Mouse (Mus musculus) C2C12 (cell line): ENCODE measurements around the gene Smyd1. TPM values are rescaled to one million over a fixed set of nuclear protein-coding genes. Genes with fewer than 3 reads are reported as not detected.

Source experiments
- H3K27me3 ChIP-seq: one replicate; pipeline ENCODE4 v1.6.1; 2011; ENCODE audit not compliant: control insufficient read depth, insufficient read depth, insufficient read length
- H3K36me3 ChIP-seq: one replicate; pipeline ENCODE4 v1.6.1; 2011; ENCODE audit not compliant: control insufficient read depth, insufficient read depth
- H3K4me3 ChIP-seq: one replicate; pipeline ENCODE4 v1.5.1; 2011; ENCODE audit warnings: mild to moderate bottlenecking, control low read depth; ENCODE audit not compliant: poor library complexity, insufficient read depth, severe bottlenecking
- H3K79me2 ChIP-seq: one replicate; pipeline ENCODE4 v1.6.1; 2011; ENCODE audit not compliant: control insufficient read depth, insufficient read depth
- H3K79me3 ChIP-seq: one replicate; pipeline ENCODE4 v1.6.1; 2011; ENCODE audit warnings: low read depth, control low read depth
- H3ac ChIP-seq: one replicate; pipeline ENCODE3; 2011; ENCODE audit warnings: low read depth; ENCODE audit not compliant: control insufficient read depth, insufficient read length
- CEBPB ChIP-seq: IDR thresholded peaks from one replicate; pipeline ENCODE4 v1.6.1; 2011; ENCODE audit warnings: low read depth, mild to moderate bottlenecking, control low read depth, moderate library complexity
- CTCF ChIP-seq: IDR thresholded peaks from one replicate; pipeline ENCODE4 v1.5.1; 2011; ENCODE audit not compliant: control insufficient read depth, insufficient read depth, insufficient read length
- FOSL1 ChIP-seq: IDR thresholded peaks from one replicate; pipeline ENCODE4 v1.8.0; 2011; ENCODE audit warnings: mild to moderate bottlenecking, low read length; ENCODE audit not compliant: poor library complexity, insufficient read depth, severe bottlenecking
- MAX ChIP-seq: IDR thresholded peaks from one replicate; pipeline ENCODE4 v1.6.1; 2011; ENCODE audit warnings: mild to moderate bottlenecking, control low read depth
- MYOD1 ChIP-seq: IDR thresholded peaks from one replicate; pipeline ENCODE4 v1.6.1; 2011; ENCODE audit warnings: low read depth; ENCODE audit not compliant: control insufficient read depth, insufficient read length
- MYOG ChIP-seq: IDR thresholded peaks from one replicate; pipeline ENCODE4 v1.6.1; 2011; ENCODE audit not compliant: control insufficient read depth, insufficient read length; ENCODE audit errors: extremely low read depth
- USF1 ChIP-seq: IDR thresholded peaks from one replicate; pipeline ENCODE4 v1.6.1; 2011; ENCODE audit warnings: low read depth, mild to moderate bottlenecking, control low read depth, moderate library complexity
- polyA plus RNA-seq: library from polyadenylated mRNA; unstranded; fragments of >200 nt; fragmentation: generic; extraction: Trizol; gene quantifications from one replicate; pipeline ENCODE4 v1.2.1, GENCODE M21; 2012; ENCODE audit warnings: missing spikeins

Smyd1 gene
- polyA plus RNA-seq, 1 experiment: 7.1 TPM

GRCm38 (mm10) chr6:71196107-71196506 lies 125.9 kb downstream of the Smyd1 start:
- no peak overlapping the region for H3ac ChIP-seq
- no peaks in the 10 kb centered on the region for H3K36me3 ChIP-seq
- H3K79me3 ChIP-seq: no peaks in the 10 kb centered on the region
- TF ChIP-seq FOSL1 (no peak), CTCF (no peak), USF1 (no peak)
- no peaks in the 10 kb centered on the region for H3K27me3 ChIP-seq
- H3K79me2 ChIP-seq: no peaks in the 10 kb centered on the region
- H3K4me3 ChIP-seq: no peak overlapping the region

GRCm38 (mm10) chr6:71193151-71193740 lies 128.8 kb downstream of the Smyd1 start:
- no peak overlapping the region for H3ac ChIP-seq
- H3K4me3 ChIP-seq: no peak overlapping the region
- no peaks in the 10 kb centered on the region for H3K36me3 ChIP-seq
- no peaks in the 10 kb centered on the region for H3K79me2 ChIP-seq
- no peaks in the 10 kb centered on the region for H3K27me3 ChIP-seq
- H3K79me3 ChIP-seq: no peaks in the 10 kb centered on the region
- no peak for TF ChIP-seq FOSL1
- no peak for TF ChIP-seq USF1
- TF ChIP-seq MAX: no peak
- no peak for TF ChIP-seq MYOG
- TF ChIP-seq CEBPB: no peak
- TF ChIP-seq CTCF: no peak
- TF ChIP-seq MYOD1: no peak

- Histone ChIP-seq H3K4me3 (no peak overlapping the region), H3K79me3 (no peaks in the 10 kb centered on the region)
These were observed 131.5 kb downstream of the Smyd1 start for GRCm38 (mm10) chr6:71190501-71190900.

GRCm38 (mm10) chr6:71189578-71189977 lies 132.5 kb downstream of the Smyd1 start:
- TF ChIP-seq MYOD1: no peak
- TF ChIP-seq MAX: no peak
- no peak for TF ChIP-seq USF1
- H3K27me3 ChIP-seq: no peaks in the 10 kb centered on the region

More at GRCm38 (mm10) chr6:71190501-71190900, 131.5 kb downstream of the Smyd1 start:
- no peaks in the 10 kb centered on the region for H3K27me3 ChIP-seq
- TF ChIP-seq MYOD1 (no peak), FOSL1 (no peak), USF1 (no peak), MYOG (no peak), CTCF (no peak), MAX (no peak), CEBPB (no peak)
- H3K36me3 ChIP-seq: no peaks in the 10 kb centered on the region
- no peak overlapping the region for H3ac ChIP-seq
- H3K79me2 ChIP-seq: no peaks in the 10 kb centered on the region

GRCm38 (mm10) chr6:71184941-71185604 lies 137.0 kb downstream of the Smyd1 start:
- TF ChIP-seq CTCF (no peak), CEBPB (no peak), USF1 (no peak), MYOG (no peak), MAX (no peak), FOSL1 (no peak), MYOD1 (no peak)
- Histone ChIP-seq H3K79me3 (no peaks in the 10 kb centered on the region), H3K36me3 (no peaks in the 10 kb centered on the region), H3K4me3 (no peak overlapping the region), H3K79me2 (no peaks in the 10 kb centered on the region), H3ac (no peak overlapping the region), H3K27me3 (no peaks in the 10 kb centered on the region)

More at GRCm38 (mm10) chr6:71189578-71189977, 132.5 kb downstream of the Smyd1 start:
- Histone ChIP-seq H3ac (no peak overlapping the region), H3K79me3 (no peaks in the 10 kb centered on the region), H3K4me3 (no peak overlapping the region), H3K79me2 (no peaks in the 10 kb centered on the region), H3K36me3 (no peaks in the 10 kb centered on the region)

- no peak overlapping the region for H3K4me3 ChIP-seq
- H3K36me3 ChIP-seq: no peaks in the 10 kb centered on the region
- H3ac ChIP-seq: no peak overlapping the region
- no peaks in the 10 kb centered on the region for H3K27me3 ChIP-seq
- no peaks in the 10 kb centered on the region for H3K79me2 ChIP-seq
- no peaks in the 10 kb centered on the region for H3K79me3 ChIP-seq
- TF ChIP-seq USF1: no peak
- TF ChIP-seq MYOD1: no peak
- no peak for TF ChIP-seq FOSL1
- TF ChIP-seq CEBPB: no peak
- TF ChIP-seq MYOG: no peak
- no peak for TF ChIP-seq CTCF
- TF ChIP-seq MAX: no peak
These were observed 141.4 kb downstream of the Smyd1 start for GRCm38 (mm10) chr6:71180596-71180995.
